In the genomic region with DNA sequence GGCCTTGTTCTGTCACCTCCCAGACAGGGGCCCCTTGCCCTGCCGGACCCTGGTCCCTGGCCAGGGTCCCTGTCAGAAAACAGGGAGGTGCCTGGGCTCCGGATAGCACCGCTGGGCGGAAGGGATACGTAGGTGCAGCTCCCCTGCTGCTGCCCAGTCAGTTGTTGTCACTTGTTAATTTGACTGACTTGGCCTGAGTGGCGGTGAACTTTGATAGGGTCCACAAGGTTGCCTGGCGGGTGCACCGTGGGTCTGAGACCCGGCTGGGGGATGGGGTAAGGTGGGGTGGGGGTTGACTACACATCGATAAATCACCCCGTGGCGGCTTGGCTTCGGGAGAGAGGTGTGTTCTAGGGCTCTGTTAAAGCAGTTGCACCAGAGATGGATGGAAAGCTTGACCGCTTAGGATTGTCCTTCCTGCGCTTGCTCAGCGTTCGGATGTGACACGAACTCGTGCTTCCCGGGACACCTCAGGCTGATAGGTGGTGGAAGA, we compare ENCODE assay signal across 8 mouse cellular contexts. TPM values are rescaled to one million over a fixed set of nuclear protein-coding genes. Genes with fewer than 3 reads are reported as not detected.
DNase-seq lines count a peak whose midpoint lies in the region; ATAC-seq and TF ChIP-seq lines count a peak whose summit lies in the region.

No protein-coding gene starts in this region.

- intact Hi-C loops in left cerebral cortex, adult 2 months (cut with DNase I), result no loop called here

- peak overlapping the region; percentile 76 for H3K27ac ChIP-seq in left cerebral cortex, adult 2 months
- peak overlapping the region; percentile 75; the same call in 1 of the 2 replicates for H3K27ac ChIP-seq in forebrain, embryonic 12.5 days
- H3K27ac ChIP-seq in hindbrain, embryonic 14.5 days, result peak overlapping the region; percentile 72
- H3K27ac ChIP-seq in liver, embryonic 11.5 days (ENCODE audit: low read depth, low read length), result peak overlapping the region; percentile 47
- peak overlapping the region; percentile 85 for H3K27ac ChIP-seq in neural tube, embryonic 13.5 days (replicated peaks)

- peak overlapping the region; percentile 84 for H3K4me3 ChIP-seq in left cerebral cortex, adult 2 months
- peak overlapping the region; percentile 93 for H3K4me3 ChIP-seq in forebrain, embryonic 12.5 days (replicated peaks)
- peak overlapping the region; percentile 97 for H3K4me3 ChIP-seq in hindbrain, embryonic 14.5 days (replicated peaks; ENCODE audit: low read length)
- H3K4me3 ChIP-seq in liver, embryonic 11.5 days (ENCODE audit: low read depth, low read length), result peak overlapping the region; percentile 90
- peak overlapping the region; percentile 83 for H3K4me3 ChIP-seq in neural tube, embryonic 13.5 days

- H3K27me3 ChIP-seq in forebrain, embryonic 12.5 days, result 0 out of 2 replicates have a peak, but pooled peaks cover 5% of the 10 kb centered on the region
- no peaks in the 10 kb centered on the region for H3K27me3 ChIP-seq in hindbrain, embryonic 14.5 days (ENCODE audit: control insufficient read depth, insufficient read depth, low read length)
- no peaks in the 10 kb centered on the region for H3K27me3 ChIP-seq in liver, embryonic 11.5 days (replicated peaks; ENCODE audit: control insufficient read depth, insufficient read depth, low read length)
- no peaks in the 10 kb centered on the region for H3K27me3 ChIP-seq in neural tube, embryonic 13.5 days

- H3K36me3 ChIP-seq in forebrain, embryonic 12.5 days (replicated peaks), result no peaks in the 10 kb centered on the region
- no peaks in the 10 kb centered on the region for H3K36me3 ChIP-seq in hindbrain, embryonic 14.5 days (replicated peaks; ENCODE audit: control insufficient read depth, insufficient read depth)
- no peaks in the 10 kb centered on the region for H3K36me3 ChIP-seq in liver, embryonic 11.5 days (ENCODE audit: control insufficient read depth, insufficient read depth, low read length)
- no peaks in the 10 kb centered on the region for H3K36me3 ChIP-seq in neural tube, embryonic 13.5 days

- DNase-seq in left cerebral cortex, adult 2 months (ENCODE audit: extremely low spot score in 1 of 2, low spot score in 2 of 2), result peak; percentile 11 to 15
- no peak for DNase-seq in left cerebral cortex, adult 11 months (ENCODE audit: low spot score)
- DNase-seq in adrenal gland, postnatal 25 days, result peak; percentile 18
- DNase-seq in hindbrain, embryonic 14.5 days (ENCODE audit: low spot score), result no peak
- DNase-seq in liver, embryonic 11.5 days (ENCODE audit: low spot score), result no peak
- no peak for DNase-seq in urinary bladder, adult 2 months (ENCODE audit: low spot score)

- H3K9ac ChIP-seq in forebrain, embryonic 12.5 days, result peak overlapping the region; percentile 84
- H3K9ac ChIP-seq in hindbrain, embryonic 14.5 days, result peak overlapping the region; percentile 88
- peak overlapping the region; percentile 75 for H3K9ac ChIP-seq in liver, embryonic 11.5 days (ENCODE audit: low read depth, low read length)
- H3K9ac ChIP-seq in neural tube, embryonic 13.5 days, result peak overlapping the region; percentile 87

- H3K4me2 ChIP-seq in forebrain, embryonic 12.5 days, result peak overlapping the region; percentile 96
- peak overlapping the region; percentile 89 for H3K4me2 ChIP-seq in hindbrain, embryonic 14.5 days (replicated peaks)
- H3K4me2 ChIP-seq in liver, embryonic 11.5 days, result peak overlapping the region; percentile 99
- peak overlapping the region; percentile 89 for H3K4me2 ChIP-seq in neural tube, embryonic 13.5 days

- TF ChIP-seq CTCF in left cerebral cortex, adult 2 months (IDR thresholded peaks at IDR 0.05), result no peak; the same call in 1 of the 2 replicates

- under 1% methylated on average over 20 of the region's 20 CpGs for WGBS in forebrain, embryonic 12.5 days
- WGBS in hindbrain, embryonic 14.5 days, result under 1% methylated on average over 20 of the region's 20 CpGs
- under 1% methylated on average over 20 of the region's 20 CpGs for WGBS in liver, embryonic 11.5 days
- under 1% methylated on average over 20 of the region's 20 CpGs for WGBS in neural tube, embryonic 13.5 days

- ATAC-seq in forebrain, embryonic 12.5 days (ENCODE audit: low FRiP score), result peak; percentile 49
- peak; percentile 62 for ATAC-seq in hindbrain, embryonic 14.5 days (ENCODE audit: low FRiP score)
- ATAC-seq in liver, embryonic 11.5 days (replicated peaks; ENCODE audit: low FRiP score), result peak; percentile 53
- ATAC-seq in neural tube, embryonic 13.5 days (ENCODE audit: low read depth), result peak; percentile 70

- H3K4me1 ChIP-seq in forebrain, embryonic 12.5 days, result peaks cover 31% of the 10 kb centered on the region
- peaks cover 11% of the 10 kb centered on the region; the same call in 1 of the 2 replicates for H3K4me1 ChIP-seq in hindbrain, embryonic 14.5 days (replicated peaks; ENCODE audit: control insufficient read depth, insufficient read depth, low read length)
- H3K4me1 ChIP-seq in liver, embryonic 11.5 days (replicated peaks; ENCODE audit: control insufficient read depth, insufficient read depth, low read length), result peaks cover 5% of the 10 kb centered on the region; the same call in 1 of the 2 replicates
- H3K4me1 ChIP-seq in neural tube, embryonic 13.5 days (replicated peaks), result peaks cover 30% of the 10 kb centered on the region

- no peaks in the 10 kb centered on the region for H3K9me3 ChIP-seq in forebrain, embryonic 12.5 days
- no peaks in the 10 kb centered on the region for H3K9me3 ChIP-seq in hindbrain, embryonic 14.5 days (ENCODE audit: control insufficient read depth, low read length)
- H3K9me3 ChIP-seq in liver, embryonic 11.5 days (ENCODE audit: control insufficient read depth, low read length), result no peaks in the 10 kb centered on the region
- H3K9me3 ChIP-seq in neural tube, embryonic 13.5 days, result no peaks in the 10 kb centered on the region

RNA-seq across cellular contexts. Expression of gene Reck, which starts 0.6 kb away (rescaled TPM):
- total RNA-seq in left cerebral cortex, adult 2 months (2021), result 1 to 10 TPM; 7.6 to 8.6 TPM
- 12.3 and 16.1 TPM in 2 replicates for total RNA-seq in adrenal gland, postnatal 25 days (2021)
- 8.9 and 11.3 TPM in 2 replicates for polyA plus RNA-seq in forebrain, embryonic 12.5 days (2016; fragmentation: Nextera tagmentation; extraction: Ambion mirVana)
- 6.2 and 7.3 TPM in 2 replicates for polyA plus RNA-seq in hindbrain, embryonic 14.5 days (2014; fragmentation: Nextera tagmentation; extraction: Ambion mirVana)
- polyA plus RNA-seq in liver, embryonic 11.5 days (2014; fragmentation: Nextera tagmentation; extraction: Ambion mirVana), result 9.1 and 9.6 TPM in 2 replicates
- polyA plus RNA-seq in neural tube, embryonic 13.5 days (2015; fragmentation: Nextera tagmentation; extraction: Ambion mirVana), result 9.1 and 11.5 TPM in 2 replicates
- polyA plus RNA-seq in urinary bladder, adult 2 months (2012; rRNA removed), result 25.8 and 26.0 TPM in 2 replicates

RNA-seq across cellular contexts. Expression of gene Olfr155, which starts 24.6 kb away (rescaled TPM):
- total RNA-seq in left cerebral cortex, adult 2 months (2021), result not detected
- total RNA-seq in adrenal gland, postnatal 25 days (2021), result not detected in 2 replicates
- not detected in 2 replicates for polyA plus RNA-seq in forebrain, embryonic 12.5 days (2016; fragmentation: Nextera tagmentation; extraction: Ambion mirVana)
- polyA plus RNA-seq in hindbrain, embryonic 14.5 days (2014; fragmentation: Nextera tagmentation; extraction: Ambion mirVana), result not detected in 2 replicates
- polyA plus RNA-seq in liver, embryonic 11.5 days (2014; fragmentation: Nextera tagmentation; extraction: Ambion mirVana), result not detected in 2 replicates
- polyA plus RNA-seq in neural tube, embryonic 13.5 days (2015; fragmentation: Nextera tagmentation; extraction: Ambion mirVana), result not detected in 2 replicates
- not detected in 2 replicates for polyA plus RNA-seq in urinary bladder, adult 2 months (2012; rRNA removed)

RNA-seq across cellular contexts. Expression of gene Olfr157, which starts 36.0 kb away (rescaled TPM):
- not detected for total RNA-seq in left cerebral cortex, adult 2 months (2021)
- not detected in 2 replicates for total RNA-seq in adrenal gland, postnatal 25 days (2021)
- not detected in 2 replicates for polyA plus RNA-seq in forebrain, embryonic 12.5 days (2016; fragmentation: Nextera tagmentation; extraction: Ambion mirVana)
- polyA plus RNA-seq in hindbrain, embryonic 14.5 days (2014; fragmentation: Nextera tagmentation; extraction: Ambion mirVana), result 0.03 TPM in 1 of 2 replicates, not detected in the other
- polyA plus RNA-seq in liver, embryonic 11.5 days (2014; fragmentation: Nextera tagmentation; extraction: Ambion mirVana), result not detected in 2 replicates
- not detected in 2 replicates for polyA plus RNA-seq in neural tube, embryonic 13.5 days (2015; fragmentation: Nextera tagmentation; extraction: Ambion mirVana)
- not detected in 2 replicates for polyA plus RNA-seq in urinary bladder, adult 2 months (2012; rRNA removed)

RNA-seq across cellular contexts. Expression of gene Olfr156, which starts 52.3 kb away (rescaled TPM):
- total RNA-seq in left cerebral cortex, adult 2 months (2021), result not detected
- not detected in 2 replicates for total RNA-seq in adrenal gland, postnatal 25 days (2021)
- polyA plus RNA-seq in forebrain, embryonic 12.5 days (2016; fragmentation: Nextera tagmentation; extraction: Ambion mirVana), result not detected in 2 replicates
- polyA plus RNA-seq in hindbrain, embryonic 14.5 days (2014; fragmentation: Nextera tagmentation; extraction: Ambion mirVana), result not detected in 2 replicates
- polyA plus RNA-seq in liver, embryonic 11.5 days (2014; fragmentation: Nextera tagmentation; extraction: Ambion mirVana), result not detected in 2 replicates
- polyA plus RNA-seq in neural tube, embryonic 13.5 days (2015; fragmentation: Nextera tagmentation; extraction: Ambion mirVana), result not detected in 2 replicates
- polyA plus RNA-seq in urinary bladder, adult 2 months (2012; rRNA removed), result not detected in 2 replicates

Comparison
In these comparisons a context has a peak if more than half of its experiments do, and no peak if none do; other contexts are left out.
1. DNase-seq: peak in left cerebral cortex, adult 2 months (2 of 2) and adrenal gland, postnatal 25 days (single experiment); none in left cerebral cortex, adult 11 months (single experiment), hindbrain, embryonic 14.5 days (single experiment), liver, embryonic 11.5 days (single experiment) and urinary bladder, adult 2 months (single experiment).
2. Peak in every context shown above with its lines, with median percentiles within 50 percentile points of each other: H3K27ac ChIP-seq, H3K4me3 ChIP-seq, ATAC-seq, H3K4me2 ChIP-seq and H3K9ac ChIP-seq.